Mouse (Mus musculus) megakaryocyte, embryonic 14.5 days (primary cell): ENCODE measurements around the gene Cbx6.

Experiments used
- FLI1 ChIP-seq: IDR thresholded peaks from 2 replicates; pipeline ENCODE4 v1.6.1; 2012; ENCODE audit warnings: low read length, inconsistent platforms, mixed read lengths
- GATA1 ChIP-seq: IDR thresholded peaks from 3 replicates; pipeline ENCODE4 v1.6.1; 2012; ENCODE audit warnings: mixed read lengths, low read length, inconsistent platforms, borderline replicate concordance

- TF ChIP-seq GATA1 (no peak), FLI1 (no peak)
These were observed 49.4 kb downstream of the Cbx6 start for GRCm38 (mm10) chr15:79785056-79785455.
